Mouse (Mus musculus) heart, embryonic 11.5 days (tissue): ENCODE results near the gene Dynlrb2. TPM values are rescaled to one million over a fixed set of nuclear protein-coding genes. Genes with fewer than 3 reads are reported as not detected.

ENCODE experiments used
- ATAC-seq: fragments of 200-750 bp; cut with Nextera tagmentation; replicated peaks from 2 replicates; pipeline ENCODE4 v1.8.0; 2017; ENCODE audit warnings: moderate library complexity; ENCODE audit not compliant: insufficient number of reproducible peaks, low FRiP score, low TSS enrichment
- H3K27ac ChIP-seq: fragments of 300-500 bp; sonication (generic); 2 replicates; pipeline ENCODE4 v1.5.1; 2014; ENCODE audit warnings: mild to moderate bottlenecking, low read depth, low read length
- H3K27me3 ChIP-seq: fragments of 300-500 bp; sonication (generic); 2 replicates; pipeline ENCODE4 v1.6.1; 2014; ENCODE audit warnings: mild to moderate bottlenecking, low read length, mixed read lengths; ENCODE audit not compliant: control insufficient read depth, insufficient read depth
- H3K36me3 ChIP-seq: fragments of 300-500 bp; sonication (generic); 2 replicates; pipeline ENCODE4 v1.6.1; 2014; ENCODE audit warnings: mild to moderate bottlenecking, low read length, moderate library complexity, mixed read lengths; ENCODE audit not compliant: control insufficient read depth, insufficient read depth
- H3K4me1 ChIP-seq: fragments of 300-500 bp; sonication (generic); 2 replicates; pipeline ENCODE4 v1.6.1; 2014; ENCODE audit warnings: low read length; ENCODE audit not compliant: control insufficient read depth, insufficient read depth
- H3K4me2 ChIP-seq: fragments of 300-500 bp; sonication (generic); 2 replicates; pipeline ENCODE4 v1.6.1; 2014; ENCODE audit warnings: mild to moderate bottlenecking, moderate library complexity
- H3K4me3 ChIP-seq: fragments of 300-500 bp; sonication (generic); 2 replicates; pipeline ENCODE4 v1.5.1; 2014; ENCODE audit warnings: low read depth, low read length
- H3K9ac ChIP-seq: fragments of 300-500 bp; sonication (generic); 2 replicates; pipeline ENCODE4 v1.6.1; 2014; ENCODE audit warnings: mild to moderate bottlenecking, low read depth, low read length, moderate library complexity
- H3K9me3 ChIP-seq: fragments of 300-500 bp; sonication (generic); replicated peaks from 2 replicates; pipeline ENCODE4 v1.6.1; 2016; ENCODE audit warnings: low read length; ENCODE audit not compliant: control insufficient read depth
- WGBS: fragments of 180-500 bp; shearing (Covaris S2); extraction: QIAGEN DNeasy Blood & Tissue Kit; methylation state at CpG from one replicate; pipeline ENCODE4 v1.1.7; 2014; ENCODE audit not compliant: insufficient replicate concordance; 5-methylcytosine and 5-hydroxymethylcytosine counted together
- polyA plus RNA-seq: library from polyadenylated mRNA; unstranded; fragments of >200 nt; fragmentation: Nextera tagmentation; extraction: Ambion mirVana; gene quantifications from 2 replicates; pipeline ENCODE4 v1.2.1, GENCODE M21; 2014

Gene Dynlrb2
- polyA plus RNA-seq, 1 experiment from 2014 or later = not detected

DNA sequence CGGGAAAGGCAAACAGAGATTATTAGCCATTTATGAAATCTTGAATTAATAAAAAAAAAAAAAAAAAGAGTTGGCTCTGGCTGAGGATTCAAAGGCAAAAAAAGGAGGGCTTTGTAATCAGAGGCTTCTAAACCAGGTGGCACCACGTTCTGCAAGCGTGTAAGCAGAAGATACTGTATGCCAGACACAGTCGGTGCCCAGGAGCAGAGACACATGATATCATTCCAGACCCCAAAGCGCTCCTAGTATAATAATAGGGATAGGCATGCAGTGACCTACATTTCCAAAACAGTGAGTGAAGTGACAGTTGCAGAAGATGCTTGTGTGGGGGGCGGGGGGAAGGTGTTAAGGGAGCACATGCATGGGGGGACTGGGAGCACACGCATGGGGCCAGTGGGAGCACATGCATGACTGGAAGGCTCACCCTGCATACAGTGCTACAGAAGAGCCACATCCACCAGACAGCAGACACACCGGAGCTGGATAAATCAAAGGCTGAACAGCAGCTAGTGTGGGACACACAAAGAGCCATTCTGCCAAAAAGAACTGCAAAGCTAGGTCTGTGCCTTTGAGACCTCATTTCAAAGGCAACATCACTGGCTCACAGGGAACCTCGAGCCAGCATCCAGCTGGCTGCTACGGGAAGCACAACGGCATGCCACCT, 17.5 kb downstream of the Dynlrb2 start:
- Histone ChIP-seq H3K4me1 (no peaks in the 10 kb centered on the region), H3K4me2 (no peak overlapping the region), H3K9me3 (peaks cover 4% of the 10 kb centered on the region), H3K27ac (no peak overlapping the region), H3K27me3 (no peaks in the 10 kb centered on the region), H3K36me3 (no peaks in the 10 kb centered on the region), H3K4me3 (no peak overlapping the region), H3K9ac (no peak overlapping the region)
- 83% methylated on average over 11 of the region's 11 CpGs for WGBS
- ATAC-seq = no peak

DNA sequence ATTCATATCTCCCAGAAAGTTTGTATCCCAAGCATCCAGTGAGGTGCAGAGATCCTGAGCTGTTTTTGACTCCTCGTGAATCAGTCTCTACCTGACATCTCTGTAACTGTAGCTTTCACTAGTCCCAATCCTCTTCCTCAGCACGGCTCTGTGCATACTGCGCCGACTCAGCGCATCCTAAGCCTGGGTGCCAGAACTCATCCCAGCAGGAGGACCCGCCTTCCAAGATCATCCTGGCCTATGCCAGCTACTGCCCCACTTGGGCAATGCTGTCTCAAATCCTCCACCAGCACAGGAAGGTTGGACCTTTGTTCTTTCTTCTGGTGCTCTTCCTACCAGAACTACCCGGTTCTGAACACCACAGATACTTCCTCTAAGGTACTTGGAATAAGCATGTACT, 20.1 kb downstream of the Dynlrb2 start:
- Histone ChIP-seq H3K27me3 (no peaks in the 10 kb centered on the region), H3K9me3 (no peaks in the 10 kb centered on the region), H3K4me3 (no peak overlapping the region), H3K36me3 (no peaks in the 10 kb centered on the region), H3K9ac (no peak overlapping the region), H3K4me2 (no peak overlapping the region), H3K4me1 (no peaks in the 10 kb centered on the region), H3K27ac (no peak overlapping the region)
- no peak for ATAC-seq
- WGBS = 82% methylated on average over 7 of the region's 7 CpGs

DNA sequence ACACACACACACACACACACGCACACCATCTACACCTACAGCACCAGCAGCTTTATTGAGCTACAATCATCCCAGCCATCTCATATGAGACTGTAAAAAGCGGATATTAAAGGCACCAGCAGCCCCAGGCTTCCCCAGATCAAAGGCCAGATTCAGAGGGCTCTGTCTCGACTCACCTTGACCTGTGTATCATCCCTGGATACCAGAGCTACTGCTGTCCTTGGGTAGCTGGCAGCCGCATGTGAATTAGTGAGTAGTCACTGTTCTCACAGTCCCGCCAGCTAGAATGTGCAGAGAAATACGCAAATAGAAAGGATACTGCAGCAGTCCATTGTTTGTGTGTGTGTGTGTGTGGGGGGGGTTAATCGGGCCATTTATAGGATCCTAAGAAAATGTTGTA, 24.0 kb downstream of the Dynlrb2 start:
- no peak overlapping the region for H3K9ac ChIP-seq
- H3K27me3 ChIP-seq = no peaks in the 10 kb centered on the region
- H3K4me3 ChIP-seq = no peak overlapping the region
- no peaks in the 10 kb centered on the region for H3K4me1 ChIP-seq
- H3K27ac ChIP-seq = no peak overlapping the region
- H3K4me2 ChIP-seq = no peak overlapping the region
- no peak for ATAC-seq
- no peaks in the 10 kb centered on the region for H3K9me3 ChIP-seq
- 74% methylated on average over 7 of the region's 7 CpGs for WGBS
- H3K36me3 ChIP-seq = no peaks in the 10 kb centered on the region

DNA sequence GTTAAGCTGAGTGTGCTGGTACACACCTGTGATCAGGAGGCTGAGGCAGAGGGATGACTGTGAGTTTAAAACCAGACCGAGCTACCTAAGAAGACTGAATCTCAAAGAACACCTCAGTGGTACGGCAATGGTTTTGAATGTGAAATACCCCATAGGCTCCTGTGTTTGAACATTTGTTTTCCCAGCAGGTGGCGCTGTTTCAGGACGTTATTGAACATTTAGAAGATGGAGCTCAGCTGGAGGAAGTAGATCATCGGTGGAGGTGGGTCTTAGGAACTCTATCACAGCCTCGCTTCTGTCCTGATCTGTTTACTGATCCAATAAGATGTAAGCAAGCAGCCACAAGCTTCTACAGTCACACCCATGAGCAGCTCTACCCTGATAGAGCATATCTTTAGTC, 28.3 kb downstream of the Dynlrb2 start:
- no peaks in the 10 kb centered on the region for H3K36me3 ChIP-seq
- no peak overlapping the region for H3K4me2 ChIP-seq
- H3K27ac ChIP-seq = no peak overlapping the region
- WGBS = 64% methylated on average over 6 of the region's 6 CpGs
- H3K9ac ChIP-seq = no peak overlapping the region
- no peak for ATAC-seq
- no peaks in the 10 kb centered on the region for H3K9me3 ChIP-seq
- no peak overlapping the region for H3K4me3 ChIP-seq
- no peaks in the 10 kb centered on the region for H3K4me1 ChIP-seq
- no peaks in the 10 kb centered on the region for H3K27me3 ChIP-seq

DNA sequence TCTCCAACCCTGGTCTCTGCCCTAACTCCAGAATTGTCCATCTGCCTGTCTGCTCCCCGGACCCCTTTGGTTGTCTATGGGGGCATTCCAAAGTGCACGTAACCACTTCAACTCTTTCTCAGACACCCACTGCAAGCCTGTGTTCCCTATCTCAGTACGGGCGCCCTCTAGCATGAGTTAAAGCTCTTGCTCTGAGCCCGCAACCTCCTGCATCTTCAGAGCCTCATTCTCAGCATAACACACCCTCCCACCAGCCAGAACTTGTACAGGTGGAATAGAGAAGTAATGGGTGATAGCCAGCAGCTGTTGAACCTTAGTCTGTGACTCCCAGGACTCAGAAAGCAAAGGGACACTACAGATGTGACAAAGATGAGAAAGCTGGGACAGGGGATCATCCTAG, 32.0 kb downstream of the Dynlrb2 start:
- no peak overlapping the region for H3K27ac ChIP-seq
- H3K9me3 ChIP-seq = no peaks in the 10 kb centered on the region
- H3K36me3 ChIP-seq = no peaks in the 10 kb centered on the region
- H3K27me3 ChIP-seq = no peaks in the 10 kb centered on the region
- no peak overlapping the region for H3K9ac ChIP-seq
- no peak for ATAC-seq
- WGBS = 62% methylated on average over 5 of the region's 5 CpGs
- no peaks in the 10 kb centered on the region for H3K4me1 ChIP-seq
- H3K4me2 ChIP-seq = no peak overlapping the region
- H3K4me3 ChIP-seq = no peak overlapping the region

DNA sequence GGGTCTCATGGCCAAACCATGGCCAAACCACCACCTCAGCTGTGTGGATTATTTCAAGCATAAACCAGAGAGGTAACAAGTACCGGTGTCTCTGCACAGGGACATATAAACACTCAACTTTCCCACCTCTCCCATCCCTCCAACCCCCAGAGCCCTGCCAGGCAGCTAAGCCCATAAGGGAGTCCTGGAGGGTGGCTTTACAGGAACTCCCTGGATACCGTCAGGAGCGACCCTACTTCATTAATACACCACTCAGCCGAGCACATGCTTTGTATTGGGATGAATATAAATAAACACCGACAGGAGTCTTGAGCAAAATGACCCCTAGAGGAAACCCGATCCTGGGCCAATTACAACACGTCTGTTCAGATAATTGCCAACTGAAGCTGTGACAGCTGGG, 34.0 kb downstream of the Dynlrb2 start:
- Histone ChIP-seq H3K4me1 (no peaks in the 10 kb centered on the region), H3K27me3 (no peaks in the 10 kb centered on the region), H3K4me2 (no peak overlapping the region), H3K4me3 (no peak overlapping the region), H3K9me3 (no peaks in the 10 kb centered on the region), H3K36me3 (no peaks in the 10 kb centered on the region), H3K9ac (no peak overlapping the region), H3K27ac (no peak overlapping the region)
- ATAC-seq = no peak
- 45% methylated on average over 7 of the region's 7 CpGs for WGBS

DNA sequence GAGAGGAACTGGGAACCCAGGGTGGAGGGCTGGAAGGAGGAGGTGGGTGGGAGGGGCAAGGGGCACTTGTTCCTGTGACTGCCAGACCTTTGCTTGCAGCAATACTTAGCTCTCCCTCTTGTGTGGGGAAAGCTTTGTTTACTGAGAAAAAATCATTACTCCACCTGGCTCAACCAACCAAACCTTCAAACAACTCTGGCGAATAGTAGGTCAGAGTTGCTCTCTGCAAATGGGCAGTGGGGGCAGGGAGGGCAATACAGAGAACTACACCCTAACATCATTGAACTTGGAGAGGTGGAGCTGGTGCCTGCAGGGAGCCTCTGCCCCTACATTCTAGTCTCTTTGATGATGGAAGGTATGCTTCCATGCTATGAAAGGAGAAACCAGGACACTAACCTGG, 35.4 kb downstream of the Dynlrb2 start:
- no peaks in the 10 kb centered on the region for H3K4me1 ChIP-seq
- no peak overlapping the region for H3K27ac ChIP-seq
- no peaks in the 10 kb centered on the region for H3K27me3 ChIP-seq
- no peak overlapping the region for H3K4me2 ChIP-seq
- H3K4me3 ChIP-seq = no peak overlapping the region
- H3K9ac ChIP-seq = no peak overlapping the region
- 73% methylated on average over 1 of the region's 1 CpGs for WGBS
- no peaks in the 10 kb centered on the region for H3K36me3 ChIP-seq
- no peaks in the 10 kb centered on the region for H3K9me3 ChIP-seq
- ATAC-seq = no peak

DNA sequence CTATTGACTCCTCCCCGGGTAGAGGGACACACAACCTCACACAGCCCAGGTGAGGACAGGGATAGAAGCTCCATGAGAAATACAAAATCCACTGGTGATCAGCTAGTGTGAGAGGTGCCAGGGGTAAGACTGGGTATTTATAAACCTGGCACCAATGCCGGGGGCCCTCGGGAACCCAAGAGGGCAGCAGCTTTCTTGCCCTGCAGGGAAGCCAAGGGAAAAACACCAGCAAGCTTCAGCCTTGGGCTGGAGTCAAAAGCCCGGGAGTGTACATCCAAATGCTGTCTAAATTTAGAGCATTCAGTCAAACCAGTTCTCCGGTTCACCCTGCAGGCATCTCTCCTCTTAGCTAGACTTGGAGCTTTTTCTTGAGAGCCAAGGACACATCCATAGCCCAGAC, 38.1 kb downstream of the Dynlrb2 start:
- 65% methylated on average over 5 of the region's 5 CpGs for WGBS
- Histone ChIP-seq H3K4me3 (no peak overlapping the region), H3K27me3 (no peaks in the 10 kb centered on the region), H3K27ac (no peak overlapping the region), H3K9ac (no peak overlapping the region), H3K4me1 (no peaks in the 10 kb centered on the region), H3K9me3 (no peaks in the 10 kb centered on the region), H3K36me3 (no peaks in the 10 kb centered on the region), H3K4me2 (no peak overlapping the region)
- no peak for ATAC-seq

DNA sequence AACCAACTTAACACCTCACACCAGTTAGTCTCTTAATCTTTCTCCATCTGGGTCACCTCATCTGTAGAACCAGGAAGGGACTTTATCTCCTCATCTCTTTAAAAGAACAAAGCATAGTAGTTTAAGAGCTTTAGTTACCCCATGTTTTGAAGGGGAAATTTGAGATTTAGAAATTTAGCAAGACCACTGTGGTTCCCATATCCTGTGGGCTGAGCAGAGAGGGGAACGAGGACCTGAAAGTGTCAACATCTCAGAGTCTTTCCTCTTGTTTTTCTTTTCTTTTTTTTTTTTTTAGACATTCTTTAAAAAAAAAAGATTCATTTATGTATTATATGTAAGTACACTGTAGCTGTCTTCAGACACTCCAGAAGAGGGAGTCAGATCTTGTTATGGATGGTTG, 38.6 kb downstream of the Dynlrb2 start:
- Histone ChIP-seq H3K4me1 (no peaks in the 10 kb centered on the region), H3K27me3 (no peaks in the 10 kb centered on the region)
- no peak for ATAC-seq

More for the DNA sequence above, 38.6 kb downstream of the Dynlrb2 start:
- no peak overlapping the region for H3K4me2 ChIP-seq
- no peaks in the 10 kb centered on the region for H3K9me3 ChIP-seq
- H3K36me3 ChIP-seq = no peaks in the 10 kb centered on the region
- H3K9ac ChIP-seq = no peak overlapping the region
- H3K4me3 ChIP-seq = no peak overlapping the region
- no peak overlapping the region for H3K27ac ChIP-seq
- 66% methylated on average over 1 of the region's 1 CpGs for WGBS
